Mouse (Mus musculus): ENCODE measurements around the gene Olfr512.

Olfr512 gene

GRCm38 (mm10) chr7:108713020-108713419 lies at the start of gene Olfr512:
Gene Olfr512 (plus strand): TSS chr7:108713320.
- POLR2A ChIA-PET, result no interaction called here
- CTCF ChIA-PET, result no interaction called here

DNA sequence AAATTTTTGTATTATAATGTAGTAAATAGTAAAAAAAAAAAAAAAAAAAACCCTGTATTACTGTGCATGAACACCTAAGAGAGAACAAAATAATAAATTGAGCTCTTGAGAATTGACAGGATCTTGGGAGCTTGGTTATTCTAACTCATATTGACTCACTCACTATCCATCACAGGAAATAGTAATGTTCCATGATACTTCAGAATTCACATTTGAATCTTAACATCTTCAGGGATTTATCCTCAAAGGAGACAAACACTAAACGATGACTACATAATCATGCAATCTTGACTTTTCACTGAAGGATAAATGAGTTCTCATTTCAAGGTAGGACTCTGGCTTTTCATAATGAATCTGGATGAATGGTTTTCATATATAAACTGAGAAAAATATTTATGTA lies 47.0 kb upstream of the Olfr512 start, which contains the start of gene Olfr510:
Gene Olfr510, plus strand, starts transcription at position 301 of the 400 bp plus-strand sequence.
- POLR2A ChIA-PET, result interaction anchor here in 1 of 4 experiments (0.6 kb wide), 1 partner anchor 832 kb away, joined by 3 read pairs; no protein-coding TSS in a partner anchor
- CTCF ChIA-PET, result no interaction called here

- ChIA-PET CTCF (no interaction called here), POLR2A (no interaction called here)
Observed at GRCm38 (mm10) chr7:108671058-108671457, 42.1 kb upstream of the Olfr512 start.

DNA sequence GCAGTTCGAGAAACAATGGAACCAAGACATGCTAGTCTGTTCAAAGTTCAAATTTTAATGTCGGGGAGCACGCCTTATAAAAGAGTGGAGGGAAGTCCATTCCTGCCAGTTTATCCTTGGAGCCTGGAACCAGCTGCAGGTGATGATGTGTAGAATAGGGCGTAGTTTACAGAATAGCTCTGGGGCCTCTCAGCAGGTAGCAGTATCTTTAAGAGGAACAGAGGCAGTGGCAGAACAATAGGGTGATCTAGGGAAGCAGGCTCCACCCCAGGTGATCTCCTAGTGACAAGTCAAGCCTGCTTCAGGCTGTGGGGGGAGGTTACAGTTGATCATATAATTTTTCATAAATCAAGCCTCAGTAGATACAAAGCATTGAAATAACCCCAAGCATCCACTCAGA lies 34.2 kb upstream of the Olfr512 start:
- ChIA-PET POLR2A (interaction anchor here in 1 of 4 experiments (1.5 kb wide), 1 partner anchor 18 kb away, joined by 4 read pairs; no protein-coding TSS in a partner anchor), CTCF (no interaction called here)

GRCm38 (mm10) chr7:108750673-108751072 lies 37.6 kb downstream of the Olfr512 start, which contains the start of gene Olfr513:
Gene Olfr513 (plus strand): TSS chr7:108750973.
- ChIA-PET POLR2A (no interaction called here), CTCF (no interaction called here)

DNA sequence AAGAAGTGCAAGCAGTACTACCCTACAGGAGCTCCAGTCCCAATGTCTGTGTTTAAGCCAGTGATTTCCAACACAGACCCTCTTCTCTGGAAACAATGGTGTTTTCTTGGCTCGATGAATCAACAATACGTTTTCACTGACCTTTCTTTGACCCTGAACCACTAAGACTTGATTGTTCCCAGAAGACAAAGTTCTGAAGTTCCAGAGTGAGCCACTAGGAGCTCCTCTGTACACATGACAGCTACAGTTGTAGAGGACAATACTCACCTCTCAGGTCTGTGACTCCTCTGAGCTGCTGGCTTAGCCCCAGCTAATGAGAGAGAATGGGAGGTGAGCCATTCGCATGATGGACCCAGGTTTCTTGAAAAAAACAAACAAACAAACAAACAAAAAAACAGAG lies 47.3 kb downstream of the Olfr512 start:
- POLR2A ChIA-PET, result interaction anchor here in 1 of 4 experiments (0.7 kb wide), 1 partner anchor 1003 kb away, joined by 3 read pairs; the partner anchor contains the start of gene Cyb5r2
- CTCF ChIA-PET, result interaction anchor here in 2 of 4 experiments (1.0 to 1.2 kb wide), 2 partner anchors 11 to 261 kb away, joined by 3 to 4 read pairs; no protein-coding TSS in a partner anchor

All from embryonic stem cell, embryonic (primary cell).